In the genomic region with DNA sequence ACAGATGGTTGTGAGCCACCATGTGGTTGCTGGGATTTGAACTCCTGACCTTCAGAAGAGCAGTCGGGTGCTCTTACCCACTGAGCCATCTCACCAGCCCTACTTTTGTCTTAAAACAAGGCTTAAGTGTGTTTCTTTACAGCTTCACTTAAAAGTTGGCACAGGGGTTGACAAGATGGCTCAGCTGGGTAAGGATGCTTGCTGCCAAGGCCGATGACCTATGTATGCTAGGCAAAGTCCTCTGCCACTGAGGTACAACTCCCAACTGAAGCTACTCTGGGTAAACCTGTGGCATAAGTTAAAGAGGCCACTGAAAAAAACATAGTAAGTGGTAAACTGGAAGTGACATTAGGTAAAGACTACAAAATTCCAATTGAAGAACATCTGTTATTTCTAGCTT, we compare ENCODE assay signal across 19 mouse cellular contexts. TPM values are rescaled to one million over a fixed set of nuclear protein-coding genes. Genes with fewer than 3 reads are reported as not detected.
"Had no signal": no experiment of that assay in that cellular context is flagged by ENCODE, and none has a peak within 500 bp of the region (broad histone marks: within the 10 kb centered on the region; RNA-seq: fewer than 3 reads in every experiment).

No protein-coding gene starts in this region.

- H3K27me3 ChIP-seq: limb, embryonic 13.5 days; lung, embryonic 15.5 days; megakaryocyte, embryonic 14.5 days; midbrain, embryonic 13.5 days; neural tube, embryonic 13.5 days had no signal

- H3K4me2 ChIP-seq: limb, embryonic 13.5 days; lung, embryonic 15.5 days; midbrain, embryonic 13.5 days; neural tube, embryonic 13.5 days had no signal

- ATAC-seq: intestine, postnatal 0 days; midbrain, embryonic 13.5 days; midbrain, embryonic 16.5 days had no signal

- H3K4me3 ChIP-seq: layer of hippocampus, adult 2 months; limb, embryonic 10.5 days; limb, embryonic 13.5 days; lung, embryonic 15.5 days; megakaryocyte, embryonic 14.5 days; midbrain, embryonic 10.5 days; midbrain, embryonic 13.5 days; myocyte; neural tube, embryonic 13.5 days had no signal

- H3K9ac ChIP-seq: limb, embryonic 13.5 days; liver, embryonic 14.5 days; lung, embryonic 15.5 days; midbrain, embryonic 13.5 days; neural tube, embryonic 13.5 days had no signal

- H3K9me3 ChIP-seq: limb, embryonic 10.5 days; limb, embryonic 13.5 days; lung, embryonic 15.5 days; megakaryocyte, embryonic 14.5 days; midbrain, embryonic 13.5 days; neural tube, embryonic 13.5 days had no signal

- DNase-seq: layer of hippocampus, adult 9-11 months; lung, adult 18-20 months; lung, postnatal 10 days; retina, postnatal 1 day; right cerebral cortex, postnatal 25 days; thymus, adult 18-20 months; thymus, postnatal 36 days had no signal

- H3K27ac ChIP-seq: layer of hippocampus, adult 2 months; limb, embryonic 10.5 days; limb, embryonic 13.5 days; liver, embryonic 14.5 days; lung, embryonic 15.5 days; midbrain, embryonic 10.5 days; midbrain, embryonic 13.5 days had no signal

RNA-seq across cellular contexts. Expression of gene Aqp3, which starts 44.6 kb away (rescaled TPM):
- polyA plus RNA-seq: myocyte had no signal
